Mouse (Mus musculus): ENCODE measurements around the gene Actr8.

Actr8 gene

DNA sequence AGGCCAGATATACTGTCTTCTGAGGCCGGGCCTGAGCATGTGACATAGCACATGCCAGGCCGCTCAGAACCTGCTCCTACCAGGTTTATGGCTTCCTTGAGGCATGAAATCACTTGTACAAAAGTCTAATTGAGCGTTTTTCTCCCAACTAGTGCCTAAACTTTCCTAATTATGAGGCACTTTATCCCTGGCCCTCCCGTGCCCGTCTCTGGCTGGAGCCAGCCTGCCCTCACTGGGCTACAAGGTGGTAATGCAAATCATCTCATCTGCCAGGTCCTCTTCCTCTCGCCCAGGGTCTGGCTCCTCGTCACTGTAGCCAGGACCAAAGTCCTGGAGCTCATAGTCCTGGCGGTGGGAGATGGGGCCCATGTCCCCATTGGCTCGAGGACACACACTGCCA lies 63.7 kb downstream of the Actr8 start:
- DNase-seq, result no peak

GRCm38 (mm10) chr14:30043356-30043940 lies 65.3 kb downstream of the Actr8 start:
- DNase-seq, result no peak

DNA sequence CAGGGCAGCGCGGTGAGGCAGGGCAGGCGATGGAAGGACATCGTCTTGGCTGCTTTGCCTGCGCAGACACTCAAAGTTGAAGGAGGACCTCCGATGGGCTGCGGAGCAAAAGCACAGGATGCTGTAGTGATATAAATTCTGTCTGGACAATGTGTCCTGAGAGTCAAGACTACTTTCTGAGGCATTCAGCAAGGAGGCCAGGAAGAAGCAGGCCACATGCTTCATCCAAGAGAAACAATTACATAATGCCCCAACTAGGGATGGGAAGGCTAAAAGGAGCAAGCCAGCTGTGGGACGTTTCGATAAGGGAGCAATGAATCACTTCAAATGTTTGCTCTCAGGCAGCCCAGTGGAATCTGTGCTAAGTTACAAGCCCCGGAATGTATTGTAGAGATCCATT lies 67.1 kb downstream of the Actr8 start:
- DNase-seq, result no peak

DNA sequence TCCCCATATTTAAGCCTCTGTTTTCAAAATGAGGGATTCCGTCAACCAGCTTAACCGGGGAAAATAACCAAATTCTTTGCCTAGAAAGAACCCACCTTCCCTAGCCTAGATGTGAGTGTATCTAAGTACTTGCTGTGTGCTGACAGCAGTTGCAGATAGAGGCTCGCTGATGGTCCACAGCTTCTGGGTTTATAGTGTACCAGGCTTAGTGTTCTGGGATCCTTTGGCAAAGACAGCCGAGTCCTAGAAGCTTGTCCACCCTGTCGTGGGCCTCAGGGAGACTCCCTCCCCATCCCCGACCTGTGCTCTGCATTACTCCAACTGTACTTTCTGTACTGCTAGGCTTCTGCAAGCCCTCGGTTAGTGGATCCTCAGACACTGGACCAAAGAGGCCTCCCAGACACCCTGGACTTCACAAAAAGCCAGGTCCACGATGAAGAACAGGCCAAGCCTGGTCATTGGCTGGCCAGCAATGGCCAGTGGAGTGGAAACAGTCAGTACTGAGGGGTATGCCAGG lies 67.6 kb downstream of the Actr8 start:
- no peak for DNase-seq

DNA sequence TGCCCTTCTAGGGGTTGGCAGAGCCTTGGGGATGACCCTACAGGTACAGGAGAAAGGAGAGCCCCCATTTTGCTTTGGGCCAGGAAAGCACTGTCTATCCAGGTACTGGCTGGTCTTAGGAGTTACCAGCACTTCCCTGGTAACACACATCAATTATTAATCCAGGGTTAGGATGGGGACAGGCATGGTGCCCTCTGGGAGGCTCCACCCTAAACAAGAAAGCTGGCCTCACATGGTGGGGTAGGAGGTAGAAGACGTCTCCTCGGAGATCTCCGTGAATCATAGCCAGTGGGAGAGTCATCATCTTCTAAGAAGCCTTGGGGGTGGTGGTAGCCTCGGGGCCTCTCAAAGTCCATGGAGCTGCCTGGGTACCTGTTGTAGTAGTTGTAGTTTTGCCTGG lies 68.8 kb downstream of the Actr8 start:
- no peak for DNase-seq

GRCm38 (mm10) chr14:30048049-30048448 lies 69.9 kb downstream of the Actr8 start:
- DNase-seq, result no peak

GRCm38 (mm10) chr14:30050280-30050679 lies 72.1 kb downstream of the Actr8 start:
- DNase-seq, result no peak

DNA sequence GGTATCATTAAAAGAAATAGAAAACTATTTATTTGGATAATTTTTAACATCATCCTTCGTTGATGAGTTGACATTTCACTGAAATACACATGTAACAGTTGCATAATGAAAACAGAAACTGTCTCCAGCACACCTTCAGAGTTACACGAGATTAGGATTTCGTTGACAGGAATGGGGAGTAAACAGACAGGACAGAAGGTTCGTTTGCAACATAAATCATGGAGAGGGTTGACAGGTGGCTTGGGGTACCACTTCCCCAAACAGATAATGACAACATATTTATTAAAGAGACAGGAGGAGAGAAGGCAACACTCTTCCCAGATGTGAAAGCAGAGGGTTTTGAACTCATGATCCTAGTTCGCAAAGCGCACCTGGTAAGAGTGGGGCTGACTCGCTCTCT lies 76.8 kb downstream of the Actr8 start:
- no peak for DNase-seq

Measured in cerebellum, adult 8-10 months (tissue).